Mouse (Mus musculus): ENCODE measurements around the gene Akap8l.

- no peak for TF ChIP-seq CTCF (IDR thresholded peaks at IDR 0.05; ENCODE audit: low read depth, low read length)
- TF ChIP-seq GATA1 (IDR thresholded peaks at IDR 0.05; ENCODE audit: borderline replicate concordance, low read length): no peak
- TF ChIP-seq TAL1 (conservative IDR thresholded peaks at IDR 0.05; ENCODE audit: low read depth, low read length): no peak
- no peak for TF ChIP-seq GATA2 (IDR thresholded peaks at IDR 0.05; ENCODE audit: borderline replicate concordance, low read depth, low read length)
- peak; percentile 58 for TF ChIP-seq POLR2AphosphoS5 (IDR thresholded peaks at IDR 0.05; ENCODE audit: insufficient replicate concordance, low read depth, low read length)
These were observed at the start of gene Akap8l for GRCm38 (mm10) chr17:32350382-32350983.
